Comparison of ENCODE assay signal across 26 mouse cellular contexts in genomic region chr11:118222917-118223316, GRCm38 (mm10). TPM values are rescaled to one million over a fixed set of nuclear protein-coding genes. Genes with fewer than 3 reads are reported as not detected.
A peak's percentile ranks its signal among the peaks of the same experiment; 100 is the strongest.
DNase-seq lines count a peak whose midpoint lies in the region; ATAC-seq and TF ChIP-seq lines count a peak whose summit lies in the region.
"Had no signal": no experiment of that assay in that cellular context is flagged by ENCODE, and none has a peak within 500 bp of the region (broad histone marks: within the 10 kb centered on the region; RNA-seq: fewer than 3 reads in every experiment).

No protein-coding gene starts in this region.

- no peak overlapping the region for H3K4me3 ChIP-seq in embryonic facial prominence, embryonic 12.5 days
- no peak overlapping the region for H3K4me3 ChIP-seq in embryonic facial prominence, embryonic 10.5 days
- no peak overlapping the region for H3K4me3 ChIP-seq in intestine, embryonic 14.5 days (ENCODE audit: low read depth, low read length)
- no peak overlapping the region for H3K4me3 ChIP-seq in intestine, embryonic 15.5 days (replicated peaks)
- H3K4me3 ChIP-seq in cerebellum, adult 2 months (replicated peaks; ENCODE audit: insufficient read depth, low read depth, low read length), result no peak overlapping the region
- H3K4me3 ChIP-seq: erythroblast, embryonic 14.5 days; forebrain, embryonic 13.5 days; midbrain, embryonic 15.5 days; myocyte; neural tube, embryonic 15.5 days; stomach, embryonic 15.5 days had no signal

- TF ChIP-seq POLR2A in cerebellum, adult 2 months (IDR thresholded peaks at IDR 0.05; ENCODE audit: borderline replicate concordance, insufficient read depth, low read length), result no peak

- no peaks in the 10 kb centered on the region for H3K27me3 ChIP-seq in embryonic facial prominence, embryonic 12.5 days
- H3K27me3 ChIP-seq in embryonic facial prominence, embryonic 10.5 days (replicated peaks; ENCODE audit: low read depth, poor library complexity, severe bottlenecking), result no peaks in the 10 kb centered on the region
- H3K27me3 ChIP-seq in intestine, embryonic 14.5 days (replicated peaks; ENCODE audit: control insufficient read depth, insufficient read depth, low read length), result no peaks in the 10 kb centered on the region
- no peaks in the 10 kb centered on the region for H3K27me3 ChIP-seq in intestine, embryonic 15.5 days (replicated peaks)
- H3K27me3 ChIP-seq in cerebellum, adult 2 months (ENCODE audit: control insufficient read depth, insufficient read depth, low read length), result no peaks in the 10 kb centered on the region
- H3K27me3 ChIP-seq: CH12.LX; forebrain, embryonic 13.5 days; megakaryocyte, embryonic 14.5 days; midbrain, embryonic 15.5 days; neural tube, embryonic 15.5 days; stomach, embryonic 15.5 days had no signal

- no peaks in the 10 kb centered on the region for H3K9me3 ChIP-seq in embryonic facial prominence, embryonic 12.5 days
- no peaks in the 10 kb centered on the region for H3K9me3 ChIP-seq in embryonic facial prominence, embryonic 10.5 days
- H3K9me3 ChIP-seq in intestine, embryonic 14.5 days (ENCODE audit: control insufficient read depth, low read length), result no peaks in the 10 kb centered on the region
- H3K9me3 ChIP-seq in intestine, embryonic 15.5 days, result no peaks in the 10 kb centered on the region
- H3K9me3 ChIP-seq: forebrain, embryonic 13.5 days; megakaryocyte, embryonic 14.5 days; midbrain, embryonic 15.5 days; neural tube, embryonic 15.5 days; stomach, embryonic 15.5 days had no signal

- DNase-seq in embryonic facial prominence, embryonic 10.5 days (ENCODE audit: low spot score), result no peak
- DNase-seq in intestine, embryonic 14.5 days (ENCODE audit: low spot score), result no peak
- DNase-seq in CD4-positive helper T cell, adult 2 months (ENCODE audit: low read depth, low spot score), result peak; percentile 56
- no peak for DNase-seq in thymus, postnatal 36 days
- no peak for DNase-seq in cerebellum, adult 2 months
- DNase-seq: adrenal gland, postnatal 36 days; cerebellum, adult 8-10 months; gastrocnemius, postnatal 10 days; kidney, adult 8-10 months; liver; lung, adult 18-20 months; lung, postnatal 14 days; right cerebral cortex, postnatal 14 days; spleen, adult 18-20 months had no signal

- H3K4me1 ChIP-seq in embryonic facial prominence, embryonic 12.5 days, result peaks cover 22% of the 10 kb centered on the region
- H3K4me1 ChIP-seq in embryonic facial prominence, embryonic 10.5 days, result peaks cover 33% of the 10 kb centered on the region
- peaks cover 11% of the 10 kb centered on the region for H3K4me1 ChIP-seq in intestine, embryonic 14.5 days (replicated peaks; ENCODE audit: control insufficient read depth, insufficient read depth, low read length)
- peaks cover 9% of the 10 kb centered on the region for H3K4me1 ChIP-seq in intestine, embryonic 15.5 days (replicated peaks)
- H3K4me1 ChIP-seq in cerebellum, adult 2 months (ENCODE audit: control insufficient read depth, insufficient read depth, low read length), result peaks cover 21% of the 10 kb centered on the region
- H3K4me1 ChIP-seq: stomach, embryonic 15.5 days had no signal

- 87% methylated on average over 5 of the region's 5 CpGs for WGBS in embryonic facial prominence, embryonic 12.5 days
- 89% methylated on average over 5 of the region's 5 CpGs for WGBS in embryonic facial prominence, embryonic 10.5 days
- 85% methylated on average over 5 of the region's 5 CpGs for WGBS in intestine, embryonic 14.5 days
- 87% methylated on average over 5 of the region's 5 CpGs for WGBS in intestine, embryonic 15.5 days
- 59% methylated on average over 5 of the region's 5 CpGs for WGBS in cerebellum, adult 2 months

- no peak overlapping the region for H3K9ac ChIP-seq in embryonic facial prominence, embryonic 12.5 days
- no peak overlapping the region for H3K9ac ChIP-seq in intestine, embryonic 14.5 days (ENCODE audit: low read length)
- H3K9ac ChIP-seq in intestine, embryonic 15.5 days, result no peak overlapping the region
- H3K9ac ChIP-seq: forebrain, embryonic 13.5 days; midbrain, embryonic 15.5 days; neural tube, embryonic 15.5 days; stomach, embryonic 15.5 days had no signal

- no peak overlapping the region for H3K4me2 ChIP-seq in embryonic facial prominence, embryonic 12.5 days (replicated peaks)
- no peak overlapping the region for H3K4me2 ChIP-seq in intestine, embryonic 14.5 days (ENCODE audit: low read length)
- H3K4me2 ChIP-seq in intestine, embryonic 15.5 days (replicated peaks), result no peak overlapping the region
- H3K4me2 ChIP-seq: forebrain, embryonic 13.5 days; midbrain, embryonic 15.5 days; neural tube, embryonic 15.5 days; stomach, embryonic 15.5 days had no signal

- TF ChIP-seq CTCF in cerebellum, adult 2 months (IDR thresholded peaks at IDR 0.05; ENCODE audit: borderline replicate concordance, insufficient read depth, low read depth, low read length), result no peak

- no peaks in the 10 kb centered on the region for H3K36me3 ChIP-seq in embryonic facial prominence, embryonic 12.5 days
- H3K36me3 ChIP-seq in embryonic facial prominence, embryonic 10.5 days (replicated peaks), result no peaks in the 10 kb centered on the region
- no peaks in the 10 kb centered on the region for H3K36me3 ChIP-seq in intestine, embryonic 14.5 days (ENCODE audit: control insufficient read depth, insufficient read depth, low read length)
- no peaks in the 10 kb centered on the region for H3K36me3 ChIP-seq in intestine, embryonic 15.5 days
- H3K36me3 ChIP-seq: midbrain, embryonic 15.5 days; neural tube, embryonic 15.5 days; stomach, embryonic 15.5 days had no signal

- no peak for ATAC-seq in embryonic facial prominence, embryonic 12.5 days (ENCODE audit: insufficient number of reproducible peaks, insufficient read depth, low FRiP score, low TSS enrichment)
- ATAC-seq in intestine, embryonic 14.5 days (replicated peaks; ENCODE audit: low FRiP score, low TSS enrichment, low read depth), result no peak
- no peak for ATAC-seq in intestine, embryonic 15.5 days
- ATAC-seq in inflammation-experienced regulatory T-cells, adult 6 months, result peak; percentile 16
- ATAC-seq: forebrain, embryonic 13.5 days; hindbrain, embryonic 16.5 days; midbrain, embryonic 15.5 days had no signal

- peak overlapping the region; percentile 38; the same call in 1 of the 2 replicates for H3K27ac ChIP-seq in embryonic facial prominence, embryonic 12.5 days
- no peak overlapping the region for H3K27ac ChIP-seq in embryonic facial prominence, embryonic 10.5 days (replicated peaks)
- peak overlapping the region; percentile 20; the same call in 1 of the 2 replicates for H3K27ac ChIP-seq in intestine, embryonic 14.5 days (ENCODE audit: low read depth)
- H3K27ac ChIP-seq in intestine, embryonic 15.5 days, result no peak overlapping the region
- no peak overlapping the region for H3K27ac ChIP-seq in cerebellum, adult 2 months (ENCODE audit: insufficient read depth, low read length)
- H3K27ac ChIP-seq: forebrain, embryonic 13.5 days; midbrain, embryonic 15.5 days; neural tube, embryonic 15.5 days; stomach, embryonic 15.5 days had no signal

RNA-seq across cellular contexts. Expression of gene Cyth1, which starts 25.5 kb away (rescaled TPM):
- polyA plus RNA-seq in embryonic facial prominence, embryonic 12.5 days (2016; fragmentation: Nextera tagmentation; extraction: Ambion mirVana), result 20.4 and 21.5 TPM in 2 replicates
- polyA plus RNA-seq in embryonic facial prominence, embryonic 10.5 days (2016; fragmentation: Nextera tagmentation; extraction: Ambion mirVana), result 15.5 and 15.8 TPM in 2 replicates
- polyA plus RNA-seq in intestine, embryonic 14.5 days (2014; fragmentation: Nextera tagmentation; extraction: Ambion mirVana), result 8.3 and 9.3 TPM in 2 replicates
- 11.6 and 12.1 TPM in 2 replicates for polyA plus RNA-seq in intestine, embryonic 15.5 days (2015; fragmentation: Nextera tagmentation; extraction: Ambion mirVana)
- polyA plus RNA-seq in inflammation-experienced regulatory T-cells, adult 6 months (2017; shearing (Covaris generic)), result 10 to 100 TPM; 33.8 to 51.6 (median 41.7) TPM
- polyA plus RNA-seq in cerebellum, adult 2 months (2012; rRNA removed), result 89.8 and 93.9 TPM in 2 replicates

Comparison
In these comparisons a context has a peak if more than half of its experiments do, and no peak if none do; other contexts are left out.
1. H3K27ac ChIP-seq: peak in embryonic facial prominence, embryonic 12.5 days (single experiment) and intestine, embryonic 14.5 days (single experiment); none in embryonic facial prominence, embryonic 10.5 days (single experiment), intestine, embryonic 15.5 days (single experiment) and cerebellum, adult 2 months (single experiment).